Comparison of ENCODE assay signal across 11 mouse cellular contexts in the genomic region with DNA sequence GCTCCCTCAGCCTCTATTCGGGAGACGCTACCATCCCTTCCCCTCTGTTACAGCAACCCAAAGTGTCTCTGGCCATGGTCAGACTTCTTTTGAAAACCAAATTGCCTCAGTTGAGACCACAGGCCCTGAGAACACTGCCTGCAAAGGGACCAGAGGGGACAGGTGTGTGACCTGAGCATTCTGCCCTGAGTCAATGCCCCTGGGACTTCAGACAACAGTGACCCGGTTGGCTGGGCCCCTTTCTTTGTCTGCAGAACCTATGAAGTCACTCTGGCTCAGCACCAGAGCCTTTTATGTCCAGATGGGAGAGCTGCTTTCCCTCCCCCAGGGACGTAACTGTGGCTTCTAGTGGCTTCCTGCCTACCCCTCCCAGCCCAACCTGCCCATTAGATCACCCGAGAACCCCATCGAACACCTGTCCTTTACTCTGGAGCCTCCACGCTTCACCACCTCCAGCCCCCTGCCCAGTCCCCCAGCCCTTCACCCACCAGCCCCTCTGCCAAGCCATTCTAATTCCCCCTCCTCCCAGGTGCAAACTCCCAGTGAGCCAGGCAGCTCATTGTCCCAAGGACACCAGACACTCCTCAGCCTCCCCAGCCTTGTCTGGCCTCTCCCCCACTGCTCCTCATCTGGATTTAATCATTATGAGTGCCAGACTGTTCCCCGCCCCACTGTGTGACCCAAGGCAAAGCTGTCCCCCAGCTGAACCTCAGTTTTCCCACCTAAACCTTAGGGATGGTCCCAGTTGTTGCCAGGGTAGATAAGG. TPM values are rescaled to one million over a fixed set of nuclear protein-coding genes. Genes with fewer than 3 reads are reported as not detected.
DNase-seq lines count a peak whose midpoint lies in the region; ATAC-seq lines count a peak whose summit lies in the region.
"Had no signal": no experiment of that assay in that cellular context is flagged by ENCODE, and none has a peak within 500 bp of the region (broad histone marks: within the 10 kb centered on the region; RNA-seq: fewer than 3 reads in every experiment).

No protein-coding gene starts in this region.

- H3K9me3 ChIP-seq in limb, embryonic 10.5 days (replicated peaks), result no peaks in the 10 kb centered on the region

- DNase-seq in cerebellum, adult 11 months, result peak; percentile 48
- peak; percentile 59 for DNase-seq in ovary, adult 18-20 months (ENCODE audit: low spot score)
- no peak for DNase-seq in ovary, postnatal 10 days (ENCODE audit: low spot score)
- DNase-seq in limb, embryonic 10.5 days (ENCODE audit: low spot score), result peak; percentile 74
- no peak for DNase-seq in frontal cortex, postnatal 14 days (ENCODE audit: low spot score in 2 of 2)
- no peak for DNase-seq in adrenal gland, postnatal 10 days
- DNase-seq in spleen, adult 18-20 months, result no peak
- DNase-seq: adrenal gland, postnatal 14 days; gastrocnemius, postnatal 14 days; lung, embryonic 14.5 days had no signal

- 38% methylated on average over 8 of the region's 8 CpGs for WGBS in limb, embryonic 10.5 days

- H3K36me3 ChIP-seq in limb, embryonic 10.5 days, result peaks cover 30% of the 10 kb centered on the region

- H3K4me3 ChIP-seq in limb, embryonic 10.5 days, result peak overlapping the region; percentile 22

- H3K4me1 ChIP-seq in limb, embryonic 10.5 days, result peaks cover 72% of the 10 kb centered on the region

- ATAC-seq in cerebellum, adult (ENCODE audit: insufficient number of reproducible peaks, low FRiP score, low TSS enrichment), result no peak

- H3K27me3 ChIP-seq in limb, embryonic 10.5 days (ENCODE audit: low read depth, poor library complexity, severe bottlenecking), result no peaks in the 10 kb centered on the region

- peak overlapping the region; percentile 91 for H3K27ac ChIP-seq in limb, embryonic 10.5 days

RNA-seq across cellular contexts. Expression of a gene that starts 20.8 kb away (rescaled TPM):
- 6.4 and 8.2 TPM in 2 replicates for polyA plus RNA-seq in limb, embryonic 10.5 days (2016; fragmentation: Nextera tagmentation; extraction: Ambion mirVana)
- 10 to 100 TPM; 10.6 to 11.5 TPM for total RNA-seq in adrenal gland, postnatal 10 days (2021)

RNA-seq across cellular contexts. Expression of a gene that starts 58.0 kb away (rescaled TPM):
- polyA plus RNA-seq in limb, embryonic 10.5 days (2016; fragmentation: Nextera tagmentation; extraction: Ambion mirVana), result 9.8 and 15.4 TPM in 2 replicates
- 10 to 100 TPM; 32.5 to 32.9 TPM for total RNA-seq in adrenal gland, postnatal 10 days (2021)

Comparison
In these comparisons a context has a peak if more than half of its experiments do, and no peak if none do; other contexts are left out.
1. DNase-seq: peak in cerebellum, adult 11 months (single experiment), ovary, adult 18-20 months (single experiment) and limb, embryonic 10.5 days (single experiment); none in ovary, postnatal 10 days (single experiment), frontal cortex, postnatal 14 days (0 of 2), adrenal gland, postnatal 10 days (single experiment) and spleen, adult 18-20 months (0 of 2).